Mouse (Mus musculus): ENCODE measurements around the gene Smok3a.

DNA sequence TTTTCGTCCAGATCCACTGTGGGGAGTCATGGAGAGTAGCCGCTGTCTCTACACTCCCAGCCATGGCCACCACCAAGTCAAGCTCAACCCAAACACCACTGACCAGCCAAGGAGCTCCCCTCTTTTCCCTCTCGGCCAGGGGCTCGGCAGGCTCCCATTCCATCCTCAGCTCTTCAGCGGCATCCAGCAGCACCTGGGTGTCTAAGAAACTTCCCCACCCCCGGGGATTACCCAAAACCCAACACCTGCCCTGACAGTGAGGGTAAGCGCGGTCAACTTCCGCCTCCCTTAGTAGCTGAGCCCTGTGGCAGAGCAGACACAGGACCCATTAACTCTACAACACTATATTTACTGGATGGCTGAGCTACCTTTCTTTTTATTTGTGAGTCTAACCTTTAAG lies 60.4 kb downstream of the Smok3a start:
- no peak for TF ChIP-seq E2F4 (IDR thresholded peaks at IDR 0.05; ENCODE audit: insufficient read depth)
- TF ChIP-seq USF1 (IDR thresholded peaks at IDR 0.05; ENCODE audit: low read depth): no peak
- no peak for TF ChIP-seq POLR2AphosphoS2 (IDR thresholded peaks at IDR 0.05; ENCODE audit: insufficient read length, low read depth)
- no peak for TF ChIP-seq TCF3 (IDR thresholded peaks at IDR 0.05; ENCODE audit: insufficient read length, low read depth)
- TF ChIP-seq MYOG (IDR thresholded peaks at IDR 0.05; ENCODE audit: control insufficient read depth in 1 of 3, insufficient read depth in 1 of 3, insufficient read length in 2 of 3, low read depth in 2 of 3): no peak
- TF ChIP-seq POLR2A (IDR thresholded peaks at IDR 0.05; ENCODE audit: insufficient read length, low read depth): no peak
- TF ChIP-seq MYOD1 (IDR thresholded peaks at IDR 0.05; ENCODE audit: control insufficient read depth in 1 of 3, insufficient read length in 2 of 3, low read depth in 2 of 3): no peak

Measured in myocyte (in vitro differentiated cells).